Mouse (Mus musculus): ENCODE data around the gene Map10.

- TF ChIP-seq CTCF (IDR thresholded peaks at IDR 0.05; ENCODE audit: low read depth) (no peak), EP300 (optimal IDR thresholded peaks at IDR 0.05) (no peak)
These were observed 3.8 kb upstream of the Map10 start for GRCm38 (mm10) chr8:125665876-125666186.
